Mouse (Mus musculus): Measurements from ENCODE around the gene Kif11.

Kif11 gene

DNA sequence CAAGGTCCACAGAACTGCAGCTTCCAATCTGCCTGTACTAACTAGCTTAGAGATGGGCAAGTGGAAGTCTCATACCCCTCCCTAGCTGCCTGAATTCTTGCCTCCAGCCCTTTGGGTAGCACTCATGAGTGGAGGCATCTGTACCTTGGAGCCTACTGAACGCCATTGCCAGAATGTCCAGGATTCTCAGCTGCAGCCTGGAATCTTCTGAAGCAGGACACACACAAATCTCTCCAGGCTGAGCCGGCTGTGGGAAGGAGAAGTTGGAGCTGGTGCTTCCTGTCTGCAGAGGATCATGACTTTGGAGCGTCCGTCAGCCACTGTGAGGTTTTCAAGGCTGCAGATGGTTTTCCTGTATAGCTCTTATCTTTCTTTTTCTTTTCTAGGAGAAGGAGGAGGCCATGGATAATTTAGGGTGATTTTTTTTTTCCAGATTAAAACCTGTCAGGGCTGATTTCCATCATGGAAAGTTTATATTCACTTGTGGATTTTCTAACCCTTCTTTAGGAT, 67.5 kb downstream of the Kif11 start:
- DNase-seq (ENCODE audit: low read depth, low spot score): no peak

DNA sequence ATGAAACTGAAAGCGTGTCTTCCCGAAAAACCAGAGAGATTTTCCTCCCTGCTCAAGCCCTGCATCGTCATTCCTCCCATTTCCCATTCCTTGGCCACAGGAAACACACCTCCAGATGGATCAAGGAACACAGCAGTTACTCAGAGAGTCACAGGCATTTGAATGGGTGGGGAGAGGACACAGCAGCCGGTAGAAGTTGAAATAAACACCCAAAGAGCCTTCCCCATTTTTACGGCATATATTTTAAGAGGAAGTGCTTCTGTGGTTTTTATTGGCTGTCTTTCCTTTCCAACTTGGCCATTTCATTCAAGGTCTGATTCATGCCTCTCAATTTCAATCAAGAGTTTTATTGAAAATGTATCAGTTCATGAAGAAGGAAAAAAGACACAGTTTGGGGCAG, 72.0 kb downstream of the Kif11 start:
- no peak for DNase-seq (ENCODE audit: low read depth, low spot score)

DNA sequence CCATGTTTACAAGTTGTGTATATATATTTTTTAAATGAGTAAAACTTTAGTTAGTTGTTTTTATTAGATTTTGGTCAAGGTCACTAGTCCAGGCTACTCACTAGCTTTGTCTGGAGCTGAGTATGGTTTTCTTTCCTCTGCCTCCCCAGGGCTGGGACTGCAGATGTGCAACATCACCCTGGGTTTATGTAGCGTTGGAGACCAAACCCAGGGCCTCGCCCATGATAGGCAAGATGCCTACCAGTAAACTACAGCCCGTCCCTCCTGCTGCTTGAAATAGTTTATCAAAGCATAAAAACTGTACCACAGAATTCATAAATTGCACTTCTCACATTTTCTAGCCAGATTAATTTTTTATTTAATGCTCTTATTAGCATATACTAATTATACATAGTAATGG, 73.0 kb downstream of the Kif11 start:
- DNase-seq (ENCODE audit: low read depth, low spot score): no peak

DNA sequence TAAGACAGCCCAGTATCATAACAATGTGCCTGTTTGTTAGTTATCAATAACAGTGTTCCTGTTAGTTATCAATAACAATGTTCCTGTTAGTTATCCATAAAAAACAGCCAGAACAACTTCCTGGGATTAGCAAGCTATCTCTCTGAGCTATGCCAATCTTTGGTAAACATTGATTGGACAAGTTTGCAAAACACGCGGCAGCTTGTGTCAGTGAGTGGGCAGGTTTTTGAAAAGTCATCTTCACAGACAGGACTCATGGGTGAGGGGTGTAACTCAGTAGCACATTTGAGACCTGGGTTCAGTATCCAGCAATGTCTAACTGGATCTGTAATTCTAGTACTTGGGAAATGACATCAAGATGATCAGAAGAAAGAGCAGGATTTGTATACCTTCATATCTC, 79.3 kb downstream of the Kif11 start:
- no peak for DNase-seq (ENCODE audit: low read depth, low spot score)

DNA sequence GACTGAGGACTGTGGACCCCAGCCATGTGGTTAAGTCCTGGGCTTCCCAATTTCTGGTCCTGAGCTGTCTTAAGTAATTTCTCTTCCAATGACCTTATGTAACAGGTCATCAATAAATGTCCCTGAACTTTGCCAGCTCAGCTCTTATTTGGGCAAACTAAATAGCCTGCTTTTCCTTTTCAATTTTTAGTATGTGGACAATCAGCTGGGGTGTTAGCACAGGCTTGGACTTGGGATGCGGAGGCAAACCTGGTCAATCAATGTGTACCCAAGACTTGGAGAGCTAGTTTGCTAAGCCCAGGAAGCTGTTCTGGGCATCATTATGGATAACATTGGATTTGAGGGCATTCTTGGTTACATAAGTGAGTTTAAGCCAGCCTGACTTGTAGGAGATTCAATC, 79.8 kb downstream of the Kif11 start:
- no peak for DNase-seq (ENCODE audit: low read depth, low spot score)

DNA sequence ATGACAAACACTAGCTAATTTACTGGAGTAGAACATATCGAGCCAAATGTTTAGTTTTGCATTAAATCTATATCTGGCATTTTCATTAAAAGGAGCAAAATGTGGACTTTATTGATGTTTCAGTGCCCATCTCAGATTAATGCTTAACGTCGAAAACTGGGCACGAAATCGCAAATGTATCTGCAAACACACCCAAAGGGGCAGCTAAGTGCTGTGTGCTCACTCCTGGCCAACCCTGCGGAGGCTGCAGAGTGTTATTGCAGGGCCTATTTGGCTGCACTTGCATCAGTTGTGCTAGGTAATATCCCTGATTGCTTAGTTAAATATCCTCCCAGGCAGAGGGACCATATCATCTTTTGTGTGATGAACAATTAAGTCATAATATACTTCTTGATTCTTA, 81.8 kb downstream of the Kif11 start:
- no peak for DNase-seq (ENCODE audit: low read depth, low spot score)

DNA sequence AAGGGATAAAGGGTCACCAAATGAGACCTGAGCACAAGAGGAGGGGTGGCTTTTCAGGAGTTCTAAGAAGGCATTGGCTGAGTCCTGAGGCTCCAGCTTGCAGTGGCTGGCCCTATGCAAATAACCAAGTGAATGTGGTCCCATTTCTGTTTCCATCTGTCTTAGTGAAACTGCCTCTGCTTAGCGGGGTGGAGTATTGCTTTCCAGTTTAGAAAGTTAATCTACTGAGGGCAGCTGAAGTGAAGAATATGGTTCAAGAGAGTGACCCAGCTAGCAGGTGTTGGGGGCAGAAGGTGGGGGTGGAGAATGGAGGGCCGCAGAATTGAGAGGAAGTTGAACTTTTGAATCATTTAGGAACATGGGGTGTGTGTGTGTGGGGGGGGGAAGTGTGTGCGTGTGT, 90.2 kb downstream of the Kif11 start:
- no peak for DNase-seq (ENCODE audit: low read depth, low spot score)

DNA sequence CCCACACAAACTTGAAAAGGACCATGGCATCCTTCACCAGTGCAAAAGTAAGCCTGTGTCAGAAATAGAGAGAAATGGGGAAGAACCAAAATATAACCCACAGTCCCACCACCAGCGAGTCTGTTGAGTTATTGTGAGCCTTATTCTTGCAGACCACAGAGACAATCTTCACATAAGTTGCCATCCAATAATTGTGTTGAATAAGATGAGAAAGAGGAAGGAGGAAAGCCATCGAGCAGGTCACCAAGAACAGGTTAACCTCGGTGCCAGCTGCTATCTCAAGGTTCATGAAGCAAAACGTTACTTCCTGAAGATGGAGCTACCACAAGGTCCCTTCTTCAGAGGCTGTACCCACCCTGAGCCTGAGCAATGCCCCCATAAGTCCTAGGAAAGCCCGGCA, 90.8 kb downstream of the Kif11 start:
- DNase-seq (ENCODE audit: low read depth, low spot score): no peak

DNA sequence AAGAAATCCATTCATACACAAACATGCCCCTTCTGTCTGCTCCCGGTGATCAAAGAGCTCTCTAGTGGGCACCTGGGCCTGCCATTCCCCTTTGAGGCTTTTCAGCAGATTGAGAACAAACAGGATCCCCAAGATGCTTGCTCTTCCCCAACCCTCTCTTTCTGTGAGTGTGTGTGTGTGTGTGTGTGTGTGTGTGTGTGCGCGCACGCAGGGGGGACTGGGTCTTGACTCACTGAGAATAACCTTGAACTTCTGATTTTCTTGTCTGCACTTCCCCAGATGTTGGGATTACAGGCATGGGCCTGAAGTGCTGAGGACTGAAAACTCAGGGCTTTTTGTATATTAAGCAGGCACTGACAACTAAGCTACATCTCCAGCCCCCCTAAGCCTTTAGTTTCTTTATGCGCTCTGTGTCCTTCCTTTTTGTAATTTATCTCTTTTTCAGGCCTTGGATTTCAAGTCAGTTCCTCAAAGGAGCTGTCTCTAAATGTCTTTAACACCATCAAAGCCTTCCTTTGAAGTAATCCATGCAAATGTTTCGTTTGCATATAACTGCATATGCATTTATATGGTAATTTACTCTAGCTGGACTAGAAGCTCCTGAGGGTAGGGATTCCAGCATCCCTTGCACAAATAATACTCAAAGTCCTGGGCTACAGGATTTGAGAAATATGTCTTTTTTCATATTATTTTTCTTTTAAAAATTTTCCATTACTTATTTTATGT, 92.8 kb downstream of the Kif11 start:
- DNase-seq (ENCODE audit: low read depth, low spot score): no peak

Data from forelimb bud, embryonic 11.5 days (tissue).